Mouse (Mus musculus) E14TG2a.4 (cell line): ENCODE measurements at regions not wholly inside any gene's neighbourhood (a gene's known extent, or its start where the extent isn't known, plus 50 kb on each side); places are given as distances from the start of the nearest gene placed in this dataset.
A peak's percentile ranks its signal among the peaks of the same experiment; 100 is the strongest.

Experiments
- CTCF ChIP-seq: conservative IDR thresholded peaks from 2 replicates; pipeline ENCODE4 v1.5.1; 2014; ENCODE audit warnings: low read length
- NANOG ChIP-seq: IDR thresholded peaks from 2 replicates; pipeline ENCODE4 v1.6.1; 2014; ENCODE audit warnings: borderline replicate concordance, low read length, mixed read lengths
- POU5F1 ChIP-seq: IDR thresholded peaks from 2 replicates; pipeline ENCODE4 v1.6.1; 2014; ENCODE audit warnings: low read length, borderline replicate concordance

DNA sequence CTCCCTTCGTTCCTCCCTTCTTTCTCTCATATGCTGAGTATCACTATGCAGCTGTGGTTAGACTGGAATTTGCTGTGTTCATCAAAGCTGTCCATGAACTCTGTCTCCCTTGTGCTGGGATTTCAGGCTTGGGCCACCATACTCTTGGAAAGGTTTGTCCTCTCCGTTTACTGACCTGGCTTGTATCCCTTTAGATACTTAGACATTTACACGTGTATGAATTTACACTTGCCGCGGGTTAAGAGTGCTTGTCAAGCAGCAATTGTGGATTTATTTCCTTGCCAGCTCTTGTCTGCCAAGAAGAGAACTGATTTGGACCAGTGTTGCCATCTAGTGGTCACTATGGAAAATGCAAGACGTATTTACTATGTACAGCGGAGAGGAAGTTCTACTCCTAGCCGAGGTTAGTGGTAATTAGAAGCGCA, 66.8 kb upstream of the Cd2ap start:
- peak; percentile 91 for TF ChIP-seq CTCF
- no peak for TF ChIP-seq POU5F1
- no peak for TF ChIP-seq NANOG
